Mouse (Mus musculus): ENCODE measurements at regions not wholly inside any gene's neighbourhood (a gene's known extent, or its start where the extent isn't known, plus 50 kb on each side); places are given as distances from the start of the nearest gene placed in this dataset.

GRCm38 (mm10) chr13:80962789-80963590, 79.8 kb downstream of the Arrdc3 start:
- 7% methylated on average over 51 of the region's 51 CpGs for WGBS
- H3K36me3 ChIP-seq = no peaks in the 10 kb centered on the region
- H3K27ac ChIP-seq (replicated peaks) = peak overlapping the region; percentile 70

GRCm38 (mm10) chr13:80963591-80963940, 80.4 kb downstream of the Arrdc3 start:
- H3K4me3 ChIP-seq = peak overlapping the region; percentile 58
- peaks cover 12% of the 10 kb centered on the region for H3K4me1 ChIP-seq

More at GRCm38 (mm10) chr13:80962789-80963590, 79.8 kb downstream of the Arrdc3 start:
- Histone ChIP-seq H3K27me3 (ENCODE audit: low read depth, poor library complexity, severe bottlenecking) (peaks cover 16% of the 10 kb centered on the region), H3K4me3 (peak overlapping the region; percentile 58), H3K4me1 (peaks cover 12% of the 10 kb centered on the region), H3K9me3 (replicated peaks) (no peaks in the 10 kb centered on the region)
- DNase-seq (ENCODE audit: low spot score) = peak; percentile 87

GRCm38 (mm10) chr13:80971664-80972063, 88.5 kb downstream of the Arrdc3 start:
- WGBS = 86% methylated on average over 3 of the region's 3 CpGs
- H3K27me3 ChIP-seq (ENCODE audit: low read depth, poor library complexity, severe bottlenecking) = no peaks in the 10 kb centered on the region
- H3K27ac ChIP-seq (replicated peaks) = no peak overlapping the region
- no peaks in the 10 kb centered on the region for H3K36me3 ChIP-seq
- H3K4me3 ChIP-seq = no peak overlapping the region
- DNase-seq (ENCODE audit: low spot score) = no peak
- H3K4me1 ChIP-seq = no peaks in the 10 kb centered on the region
- H3K9me3 ChIP-seq (replicated peaks) = no peaks in the 10 kb centered on the region

More at GRCm38 (mm10) chr13:80963591-80963940, 80.4 kb downstream of the Arrdc3 start:
- peaks cover 16% of the 10 kb centered on the region for H3K27me3 ChIP-seq (ENCODE audit: low read depth, poor library complexity, severe bottlenecking)
- no peaks in the 10 kb centered on the region for H3K36me3 ChIP-seq
- H3K27ac ChIP-seq (replicated peaks) = peak overlapping the region; percentile 70; the same call in 1 of the 2 replicates
- no peaks in the 10 kb centered on the region for H3K9me3 ChIP-seq (replicated peaks)
- DNase-seq (ENCODE audit: low spot score) = no peak
- WGBS = 85% methylated on average over 11 of the region's 11 CpGs

- Histone ChIP-seq H3K27ac (replicated peaks) (no peak overlapping the region), H3K4me1 (no peaks in the 10 kb centered on the region), H3K4me3 (no peak overlapping the region), H3K9me3 (replicated peaks) (no peaks in the 10 kb centered on the region), H3K36me3 (no peaks in the 10 kb centered on the region), H3K27me3 (ENCODE audit: low read depth, poor library complexity, severe bottlenecking) (no peaks in the 10 kb centered on the region)
- no peak for DNase-seq (ENCODE audit: low spot score)
- 75% methylated on average over 1 of the region's 1 CpGs for WGBS
Measured at GRCm38 (mm10) chr13:80974424-80974823, 91.2 kb downstream of the Arrdc3 start.

- H3K36me3 ChIP-seq = no peaks in the 10 kb centered on the region
- no peak overlapping the region for H3K4me3 ChIP-seq
- no peak overlapping the region for H3K27ac ChIP-seq (replicated peaks)
- WGBS = 86% methylated on average over 3 of the region's 3 CpGs
- H3K4me1 ChIP-seq = no peaks in the 10 kb centered on the region
- no peaks in the 10 kb centered on the region for H3K27me3 ChIP-seq (ENCODE audit: low read depth, poor library complexity, severe bottlenecking)
- DNase-seq (ENCODE audit: low spot score) = no peak
- no peaks in the 10 kb centered on the region for H3K9me3 ChIP-seq (replicated peaks)
Measured at GRCm38 (mm10) chr13:80977266-80977665, 94.1 kb downstream of the Arrdc3 start.

GRCm38 (mm10) chr13:80981201-80981600, 98.0 kb downstream of the Arrdc3 start:
- 92% methylated on average over 2 of the region's 2 CpGs for WGBS

GRCm38 (mm10) chr13:80986657-80987056, 103.5 kb downstream of the Arrdc3 start:
- H3K36me3 ChIP-seq = no peaks in the 10 kb centered on the region
- peaks cover 11% of the 10 kb centered on the region for H3K4me1 ChIP-seq
- WGBS = 9% methylated on average over 4 of the region's 4 CpGs
- H3K9me3 ChIP-seq (replicated peaks) = no peaks in the 10 kb centered on the region
- no peaks in the 10 kb centered on the region for H3K27me3 ChIP-seq (ENCODE audit: low read depth, poor library complexity, severe bottlenecking)
- peak overlapping the region; percentile 55 for H3K27ac ChIP-seq (replicated peaks)
- no peak overlapping the region for H3K4me3 ChIP-seq
- DNase-seq (ENCODE audit: low spot score) = no peak

More at GRCm38 (mm10) chr13:80981201-80981600, 98.0 kb downstream of the Arrdc3 start:
- no peak overlapping the region for H3K4me3 ChIP-seq
- no peaks in the 10 kb centered on the region for H3K36me3 ChIP-seq
- H3K27me3 ChIP-seq (ENCODE audit: low read depth, poor library complexity, severe bottlenecking) = no peaks in the 10 kb centered on the region
- no peak overlapping the region for H3K27ac ChIP-seq (replicated peaks)
- no peak for DNase-seq (ENCODE audit: low spot score)
- H3K9me3 ChIP-seq (replicated peaks) = no peaks in the 10 kb centered on the region
- no peaks in the 10 kb centered on the region for H3K4me1 ChIP-seq

GRCm38 (mm10) chr13:80989756-80990155, 106.6 kb downstream of the Arrdc3 start:
- no peak for DNase-seq (ENCODE audit: low spot score)
- Histone ChIP-seq H3K4me3 (no peak overlapping the region), H3K4me1 (peaks cover 11% of the 10 kb centered on the region), H3K27me3 (ENCODE audit: low read depth, poor library complexity, severe bottlenecking) (no peaks in the 10 kb centered on the region), H3K9me3 (replicated peaks) (no peaks in the 10 kb centered on the region), H3K36me3 (no peaks in the 10 kb centered on the region), H3K27ac (replicated peaks) (no peak overlapping the region)
- WGBS = 89% methylated on average over 5 of the region's 5 CpGs

GRCm38 (mm10) chr13:80992342-80992741, 109.2 kb downstream of the Arrdc3 start:
- Histone ChIP-seq H3K27me3 (ENCODE audit: low read depth, poor library complexity, severe bottlenecking) (no peaks in the 10 kb centered on the region), H3K36me3 (no peaks in the 10 kb centered on the region), H3K9me3 (replicated peaks) (no peaks in the 10 kb centered on the region), H3K4me3 (no peak overlapping the region), H3K27ac (replicated peaks) (no peak overlapping the region), H3K4me1 (peaks cover under 1% of the 10 kb centered on the region; the same call in 1 of the 2 replicates)
- WGBS = 79% methylated on average over 2 of the region's 2 CpGs
- DNase-seq (ENCODE audit: low spot score) = no peak

- Histone ChIP-seq H3K4me1 (no peaks in the 10 kb centered on the region), H3K36me3 (no peaks in the 10 kb centered on the region), H3K9me3 (replicated peaks) (no peaks in the 10 kb centered on the region), H3K4me3 (no peak overlapping the region), H3K27me3 (ENCODE audit: low read depth, poor library complexity, severe bottlenecking) (no peaks in the 10 kb centered on the region), H3K27ac (replicated peaks) (no peak overlapping the region)
- WGBS = 50% methylated on average over 5 of the region's 5 CpGs
- DNase-seq (ENCODE audit: low spot score) = no peak
Measured at GRCm38 (mm10) chr13:81008864-81009766, 125.9 kb downstream of the Arrdc3 start.

- H3K4me3 ChIP-seq = no peak overlapping the region
- WGBS = 81% methylated on average over 1 of the region's 1 CpGs
- no peaks in the 10 kb centered on the region for H3K36me3 ChIP-seq
- no peaks in the 10 kb centered on the region for H3K4me1 ChIP-seq
- H3K27me3 ChIP-seq (ENCODE audit: low read depth, poor library complexity, severe bottlenecking) = no peaks in the 10 kb centered on the region
- DNase-seq (ENCODE audit: low spot score) = no peak
- no peaks in the 10 kb centered on the region for H3K9me3 ChIP-seq (replicated peaks)
- H3K27ac ChIP-seq (replicated peaks) = no peak overlapping the region
Measured at GRCm38 (mm10) chr13:81013953-81014352, 130.8 kb downstream of the Arrdc3 start.

- H3K36me3 ChIP-seq = no peaks in the 10 kb centered on the region
- no peak for DNase-seq (ENCODE audit: low spot score)
- no peak overlapping the region for H3K4me3 ChIP-seq
- H3K4me1 ChIP-seq = no peaks in the 10 kb centered on the region
- H3K27ac ChIP-seq (replicated peaks) = no peak overlapping the region
- no peaks in the 10 kb centered on the region for H3K9me3 ChIP-seq (replicated peaks)
- 73% methylated on average over 3 of the region's 3 CpGs for WGBS
- H3K27me3 ChIP-seq (ENCODE audit: low read depth, poor library complexity, severe bottlenecking) = no peaks in the 10 kb centered on the region
Measured at GRCm38 (mm10) chr13:81020106-81020747, 137.0 kb downstream of the Arrdc3 start.
